Mouse (Mus musculus): ENCODE measurements around the gene Ap2a2. TPM values are rescaled to one million over a fixed set of nuclear protein-coding genes. Genes with fewer than 3 reads are reported as not detected.
A peak's percentile ranks its signal among the peaks of the same experiment; 100 is the strongest.

Gene Ap2a2
- total and polyA plus RNA-seq, 3 experiments: 34.7 to 67.9 (median 59.5) TPM

- H3K9me3 ChIP-seq (replicated peaks; ENCODE audit: insufficient read depth, low read length): no peaks in the 10 kb centered on the region
- H3K4me3 ChIP-seq (ENCODE audit: control insufficient read depth in 1 of 2, insufficient read depth in 1 of 2, low read depth in 2 of 2, low read length in 2 of 2): no peak overlapping the region
- no peaks in the 10 kb centered on the region for H3K27me3 ChIP-seq (ENCODE audit: control insufficient read depth in 1 of 2, insufficient read depth in 2 of 2, low read length in 2 of 2)
- DNase-seq (ENCODE audit: low read depth, low spot score): peak; percentile 81
- 0 out of 2 replicates have a peak overlapping the region, but pooled peaks have one; percentile 11 for H3K27ac ChIP-seq (ENCODE audit: control insufficient read depth, low read depth, low read length)
- H3K9ac ChIP-seq (ENCODE audit: control insufficient read depth, low read depth, low read length, poor library complexity, severe bottlenecking): no peak overlapping the region
- H3K36me3 ChIP-seq (ENCODE audit: control insufficient read depth in 1 of 2, insufficient read depth in 2 of 2, low read length in 2 of 2): peaks cover 0 to 31% of the 10 kb centered on the region in 2 experiments; a peak in 2 of 4 replicates
- TF ChIP-seq JUND (IDR thresholded peaks at IDR 0.05; ENCODE audit: low read depth, low read length) (no peak), POLR2A (IDR thresholded peaks at IDR 0.05; ENCODE audit: control insufficient read depth in 1 of 2, insufficient read depth in 1 of 2, low read depth in 1 of 2, low read length in 2 of 2, poor library complexity in 1 of 2) (peak in 1 of 2 experiments; percentile 25; a peak in 1 of 4 replicates), MAX (IDR thresholded peaks at IDR 0.05; ENCODE audit: low read length) (peak; percentile 41; the same call in 1 of the 2 replicates), USF1 (IDR thresholded peaks at IDR 0.05; ENCODE audit: low read depth, low read length) (peak; percentile 83), SIN3A (IDR thresholded peaks at IDR 0.05; ENCODE audit: low read length) (0 out of 2 replicates have a peak, but pooled peaks have one; percentile 52), MYB (IDR thresholded peaks at IDR 0.05; ENCODE audit: low read depth, low read length) (no peak), EP300 (IDR thresholded peaks at IDR 0.05; ENCODE audit: low read depth in 1 of 2, low read length in 2 of 2) (no peak)
- H3K4me1 ChIP-seq (ENCODE audit: control insufficient read depth in 1 of 2, insufficient read depth in 2 of 2, low read length in 2 of 2): peaks cover 12 to 26% of the 10 kb centered on the region in 2 experiments
- H3K79me2 ChIP-seq (ENCODE audit: control insufficient read depth, insufficient read depth, low read length, poor library complexity): peaks cover 37% of the 10 kb centered on the region
Observed at GRCm38 (mm10) chr7:141578943-141579342, 17.0 kb downstream of the Ap2a2 start.

DNA sequence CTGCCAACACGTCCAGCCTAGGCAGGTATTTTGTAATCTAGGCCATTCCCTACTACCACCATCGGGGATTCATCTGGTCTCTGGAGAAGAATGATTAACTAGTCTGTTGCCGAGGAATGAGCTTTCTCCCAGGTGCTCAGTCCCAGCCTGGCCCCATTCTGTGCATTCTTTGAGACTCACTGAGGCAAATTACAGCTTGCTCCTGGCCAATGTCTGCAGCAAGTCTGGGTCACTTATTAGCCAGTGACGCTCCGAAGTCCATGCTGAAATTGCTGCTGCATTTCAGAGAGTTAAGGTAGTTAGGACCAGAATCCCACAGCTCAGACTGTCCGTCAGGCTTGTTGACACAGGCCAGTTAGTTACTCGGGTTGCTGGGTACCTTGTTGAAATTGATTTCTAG lies 19.4 kb downstream of the Ap2a2 start:
- no peaks in the 10 kb centered on the region for H3K9me3 ChIP-seq (replicated peaks; ENCODE audit: insufficient read depth, low read length)
- TF ChIP-seq NRF1 (IDR thresholded peaks at IDR 0.05; ENCODE audit: insufficient read depth, low read depth, low read length, poor library complexity, severe bottlenecking): no peak
- TF ChIP-seq USF2 (IDR thresholded peaks at IDR 0.05; ENCODE audit: borderline replicate concordance in 1 of 2, insufficient read depth in 1 of 2, low read depth in 1 of 2, low read length in 2 of 2): no peak
- TF ChIP-seq ELF1 (IDR thresholded peaks at IDR 0.05; ENCODE audit: low read depth, low read length): no peak
- TF ChIP-seq USF1 (IDR thresholded peaks at IDR 0.05; ENCODE audit: low read depth, low read length): no peak
- no peak overlapping the region for H3K27ac ChIP-seq (ENCODE audit: control insufficient read depth, low read depth, low read length)
- no peak for DNase-seq (ENCODE audit: low read depth, low spot score)
- no peak overlapping the region for H3K9ac ChIP-seq (ENCODE audit: control insufficient read depth, low read depth, low read length, poor library complexity, severe bottlenecking)
- H3K4me3 ChIP-seq (ENCODE audit: control insufficient read depth in 1 of 2, insufficient read depth in 1 of 2, low read depth in 2 of 2, low read length in 2 of 2): no peak overlapping the region
- H3K4me1 ChIP-seq (ENCODE audit: control insufficient read depth in 1 of 2, insufficient read depth in 2 of 2, low read length in 2 of 2): peaks cover 14 to 24% of the 10 kb centered on the region in 2 experiments
- H3K79me2 ChIP-seq (ENCODE audit: control insufficient read depth, insufficient read depth, low read length, poor library complexity): peaks cover 30% of the 10 kb centered on the region
- peaks cover 0 to 25% of the 10 kb centered on the region in 2 experiments; a peak in 2 of 4 replicates for H3K36me3 ChIP-seq (ENCODE audit: control insufficient read depth in 1 of 2, insufficient read depth in 2 of 2, low read length in 2 of 2)
- H3K27me3 ChIP-seq (ENCODE audit: control insufficient read depth in 1 of 2, insufficient read depth in 2 of 2, low read length in 2 of 2): no peaks in the 10 kb centered on the region

DNA sequence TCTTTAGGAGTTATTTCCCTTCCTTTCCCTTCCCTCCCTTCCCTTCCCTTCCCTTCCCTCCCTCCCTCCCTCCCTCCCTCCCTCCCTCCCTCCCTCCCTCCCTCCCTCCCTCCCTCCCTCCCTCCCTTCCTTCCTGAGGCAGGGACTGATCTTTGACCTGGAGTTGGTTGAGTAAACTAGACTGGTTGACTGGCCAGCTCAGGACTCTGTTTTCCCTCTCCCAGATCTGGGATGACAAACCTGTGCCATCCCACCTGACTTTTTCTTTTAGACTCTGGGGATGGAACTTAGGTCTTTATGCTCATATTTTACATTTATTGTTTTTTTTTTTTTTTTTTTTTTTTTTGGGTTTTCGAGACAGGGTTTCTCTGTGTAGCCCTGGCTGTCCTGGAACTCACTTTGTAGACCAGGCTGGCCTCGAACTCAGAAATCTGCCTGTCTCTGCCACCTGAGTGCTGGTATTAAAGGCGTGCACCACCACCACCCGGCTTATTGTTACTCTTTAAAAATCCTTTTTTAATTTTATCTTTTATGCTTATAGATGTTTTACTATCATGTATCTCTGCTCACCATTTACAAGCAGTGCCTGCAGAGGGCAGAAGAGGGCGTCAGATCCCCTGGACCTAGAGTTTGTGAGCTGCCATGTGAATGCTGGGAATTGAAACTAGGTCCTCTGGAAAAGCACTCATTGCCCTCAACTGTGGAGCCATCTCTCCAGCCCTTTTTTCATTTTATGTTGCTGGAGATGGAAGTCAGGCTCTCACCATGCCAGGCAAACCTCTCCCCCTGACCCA lies 22.3 kb downstream of the Ap2a2 start:
- Histone ChIP-seq H3K4me1 (ENCODE audit: control insufficient read depth in 1 of 2, insufficient read depth in 2 of 2, low read length in 2 of 2) (peaks cover 0 to 2% of the 10 kb centered on the region in 2 experiments; a peak in 2 of 4 replicates), H3K36me3 (ENCODE audit: control insufficient read depth in 1 of 2, insufficient read depth in 2 of 2, low read length in 2 of 2) (peaks cover 2 to 3% of the 10 kb centered on the region in 2 experiments; a peak in 3 of 4 replicates), H3K9me3 (replicated peaks; ENCODE audit: insufficient read depth, low read length) (no peaks in the 10 kb centered on the region), H3K27ac (ENCODE audit: control insufficient read depth, low read depth, low read length) (no peak overlapping the region), H3K27me3 (ENCODE audit: control insufficient read depth in 1 of 2, insufficient read depth in 2 of 2, low read length in 2 of 2) (no peaks in the 10 kb centered on the region), H3K9ac (ENCODE audit: control insufficient read depth, low read depth, low read length, poor library complexity, severe bottlenecking) (no peak overlapping the region), H3K79me2 (ENCODE audit: control insufficient read depth, insufficient read depth, low read length, poor library complexity) (peaks cover 19% of the 10 kb centered on the region), H3K4me3 (ENCODE audit: control insufficient read depth in 1 of 2, insufficient read depth in 1 of 2, low read depth in 2 of 2, low read length in 2 of 2) (no peak overlapping the region)
- TF ChIP-seq HCFC1 (IDR thresholded peaks at IDR 0.05; ENCODE audit: low read depth, low read length): no peak
- no peak for TF ChIP-seq MYC (IDR thresholded peaks at IDR 0.05; ENCODE audit: low read depth, low read length)
- TF ChIP-seq POLR2AphosphoS5 (IDR thresholded peaks at IDR 0.05; ENCODE audit: borderline replicate concordance, low read depth, low read length): no peak
- TF ChIP-seq CHD1 (IDR thresholded peaks at IDR 0.05; ENCODE audit: low read depth, low read length): no peak
- TF ChIP-seq SMC3 (IDR thresholded peaks at IDR 0.05; ENCODE audit: low read depth, low read length): no peak
- TF ChIP-seq ZMIZ1 (IDR thresholded peaks at IDR 0.05; ENCODE audit: low read depth, low read length): no peak
- peak; percentile 36 to 52 (median 37) for TF ChIP-seq CTCF (IDR thresholded peaks at IDR 0.05 in 2 of 3, conservative IDR thresholded peaks at IDR 0.05 in 1 of 3; ENCODE audit: control insufficient read depth in 1 of 3, insufficient read depth in 1 of 3, low read depth in 2 of 3, low read length in 3 of 3, poor library complexity in 1 of 3, severe bottlenecking in 1 of 3)
- TF ChIP-seq POLR2A (IDR thresholded peaks at IDR 0.05; ENCODE audit: control insufficient read depth in 1 of 2, insufficient read depth in 1 of 2, low read depth in 1 of 2, low read length in 2 of 2, poor library complexity in 1 of 2): no peak
- no peak for TF ChIP-seq POLR2AphosphoS2 (IDR thresholded peaks at IDR 0.05; ENCODE audit: low read length)
- DNase-seq (ENCODE audit: low read depth, low spot score): peak; percentile 50
